Mouse (Mus musculus): Measurements from ENCODE around the gene Bcl2l11.

- no peak for TF ChIP-seq POLR2A (IDR thresholded peaks at IDR 0.05; ENCODE audit: borderline replicate concordance, extremely low read depth, insufficient read depth, insufficient read length, poor library complexity, severe bottlenecking)
- TF ChIP-seq CTCF (IDR thresholded peaks at IDR 0.05; ENCODE audit: borderline replicate concordance, extremely low read depth, insufficient read depth, insufficient read length), result no peak
These were observed 8.6 kb downstream of the Bcl2l11 start for GRCm38 (mm10) chr2:128134474-128134873.

All from brain, embryonic 14.5 days (tissue).